Mouse (Mus musculus): ENCODE data around the gene Btbd35f12. TPM values are rescaled to one million over a fixed set of nuclear protein-coding genes. Genes with fewer than 3 reads are reported as not detected.
"Not testable (repeated sequence)": the region's sequence is repeated elsewhere in the genome, so short reads cannot be mapped to it uniquely, and the experiment has no call there.

Gene Btbd35f12
- not detected for total RNA-seq (2021)
- long read RNA-seq, experiment 1, result 0 reads
- long read RNA-seq, experiment 2, result 0 reads

- not testable (repeated sequence) for DNase-seq
Measured at GRCm38 (mm10) chrX:33313079-33313478, at the start of gene Btbd35f12. TSS of gene Btbd35f12 (plus strand) at chrX:33313379.

GRCm38 (mm10) chrX:33353254-33353653, 40.1 kb downstream of the Btbd35f12 start:
- not testable (repeated sequence) for DNase-seq

Other genes starting within 250 kb of the Btbd35f12 start
- gene Spin2-ps6, start 78.5 kb upstream of the Btbd35f12 start, total RNA-seq (2021), result not detected